Mouse (Mus musculus) embryonic facial prominence, embryonic 10.5 days (tissue): Measurements from ENCODE around the gene Ndrg3. TPM values are rescaled to one million over a fixed set of nuclear protein-coding genes. Genes with fewer than 3 reads are reported as not detected.
"Not testable (repeated sequence)": the region's sequence is repeated elsewhere in the genome, so short reads cannot be mapped to it uniquely, and the experiment has no call there.

Experiments
- DNase-seq: peaks from one replicate; pipeline ENCODE4 v3.0.0-alpha.2; 2017; ENCODE audit warnings: low spot score
- H3K27ac ChIP-seq: fragments of 300-500 bp; sonication (generic); replicated peaks from 2 replicates; pipeline ENCODE4 v1.5.1; 2016; ENCODE audit warnings: mild to moderate bottlenecking
- H3K27me3 ChIP-seq: fragments of 300-500 bp; sonication (generic); replicated peaks from 2 replicates; pipeline ENCODE4 v1.6.1; 2016; ENCODE audit warnings: low read depth, mild to moderate bottlenecking; ENCODE audit not compliant: poor library complexity, severe bottlenecking
- H3K36me3 ChIP-seq: fragments of 300-500 bp; sonication (generic); replicated peaks from 2 replicates; pipeline ENCODE4 v1.6.1; 2016; ENCODE audit warnings: mild to moderate bottlenecking, moderate library complexity
- H3K4me1 ChIP-seq: fragments of 300-500 bp; sonication (generic); 2 replicates; pipeline ENCODE4 v1.6.1; 2016
- H3K4me3 ChIP-seq: fragments of 300-500 bp; sonication (generic); 2 replicates; pipeline ENCODE4 v1.5.1; 2016; ENCODE audit warnings: mild to moderate bottlenecking, moderate library complexity
- H3K9me3 ChIP-seq: fragments of 300-500 bp; sonication (generic); 2 replicates; pipeline ENCODE4 v1.6.1; 2016; ENCODE audit warnings: mild to moderate bottlenecking
- WGBS: fragments of 180-500 bp; shearing (Covaris S2); methylation state at CpG from one replicate; pipeline ENCODE4 v1.1.7; 2016; 5-methylcytosine and 5-hydroxymethylcytosine counted together
- polyA plus RNA-seq: library from polyadenylated mRNA; unstranded; fragments of >200 nt; fragmentation: Nextera tagmentation; extraction: Ambion mirVana; gene quantifications from 2 replicates; pipeline ENCODE4 v1.2.1, GENCODE M21; 2016

The Ndrg3 gene
- polyA plus RNA-seq, 1 experiment from 2014 or later = 41.1 TPM

DNA sequence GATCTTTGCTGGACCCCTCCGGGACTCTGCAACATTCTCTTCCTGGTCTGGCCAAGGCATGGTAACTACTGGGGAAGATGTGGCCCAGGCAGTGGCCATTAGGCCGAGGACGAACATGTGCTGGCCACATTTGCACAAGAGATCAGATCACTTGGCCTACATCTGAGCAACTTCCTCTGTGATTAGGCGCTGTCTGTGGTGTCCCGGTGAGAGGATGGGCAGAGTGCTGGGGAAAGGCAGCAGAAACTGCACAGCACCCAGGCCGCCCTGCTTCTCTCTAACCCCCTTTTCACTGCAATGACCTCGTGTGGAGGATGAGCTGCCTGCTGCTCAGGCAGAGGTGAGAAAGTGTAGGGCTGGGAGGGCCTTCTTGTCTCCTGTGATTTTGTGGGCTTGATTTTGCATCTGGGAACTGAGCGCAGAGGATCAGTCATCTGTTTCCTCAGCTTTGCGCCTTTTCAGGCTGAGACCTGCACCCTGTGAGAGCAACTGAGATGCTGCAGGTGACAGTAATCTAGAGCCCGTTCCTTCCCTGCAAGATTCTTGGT lies 105.7 kb downstream of the Ndrg3 start:
- Histone ChIP-seq H3K9me3 (no peaks in the 10 kb centered on the region), H3K36me3 (no peaks in the 10 kb centered on the region), H3K27me3 (no peaks in the 10 kb centered on the region), H3K4me3 (no peak overlapping the region), H3K27ac (no peak overlapping the region), H3K4me1 (peaks cover 20% of the 10 kb centered on the region)
- WGBS = 72% methylated on average over 10 of the region's 10 CpGs
- DNase-seq = no peak

DNA sequence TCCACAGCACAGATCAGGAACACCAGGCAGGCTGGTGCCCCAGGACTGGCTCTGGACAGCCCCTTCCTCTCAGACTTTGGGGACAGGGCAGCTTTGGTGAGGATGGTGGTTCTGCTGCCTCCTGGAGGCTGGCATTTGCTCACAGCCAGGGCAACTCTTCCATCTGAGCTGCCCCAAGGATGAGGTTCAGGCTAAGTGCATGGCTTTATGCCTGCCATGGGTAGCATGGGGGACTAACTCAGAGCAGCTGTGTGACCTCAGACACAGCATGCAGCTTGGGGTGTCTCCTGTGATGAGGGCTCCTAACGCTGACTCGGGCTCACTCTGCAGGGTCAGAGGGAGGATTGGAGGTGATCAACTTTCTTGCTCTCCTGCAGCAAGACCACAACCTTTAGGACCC lies 106.2 kb downstream of the Ndrg3 start:
- H3K27ac ChIP-seq, H3K36me3 ChIP-seq, DNase-seq, H3K9me3 ChIP-seq, H3K4me3 ChIP-seq, H3K27me3 ChIP-seq: not testable (repeated sequence)
- peaks cover 20% of the 10 kb centered on the region for H3K4me1 ChIP-seq
- WGBS = 65% methylated on average over 2 of the region's 2 CpGs

DNA sequence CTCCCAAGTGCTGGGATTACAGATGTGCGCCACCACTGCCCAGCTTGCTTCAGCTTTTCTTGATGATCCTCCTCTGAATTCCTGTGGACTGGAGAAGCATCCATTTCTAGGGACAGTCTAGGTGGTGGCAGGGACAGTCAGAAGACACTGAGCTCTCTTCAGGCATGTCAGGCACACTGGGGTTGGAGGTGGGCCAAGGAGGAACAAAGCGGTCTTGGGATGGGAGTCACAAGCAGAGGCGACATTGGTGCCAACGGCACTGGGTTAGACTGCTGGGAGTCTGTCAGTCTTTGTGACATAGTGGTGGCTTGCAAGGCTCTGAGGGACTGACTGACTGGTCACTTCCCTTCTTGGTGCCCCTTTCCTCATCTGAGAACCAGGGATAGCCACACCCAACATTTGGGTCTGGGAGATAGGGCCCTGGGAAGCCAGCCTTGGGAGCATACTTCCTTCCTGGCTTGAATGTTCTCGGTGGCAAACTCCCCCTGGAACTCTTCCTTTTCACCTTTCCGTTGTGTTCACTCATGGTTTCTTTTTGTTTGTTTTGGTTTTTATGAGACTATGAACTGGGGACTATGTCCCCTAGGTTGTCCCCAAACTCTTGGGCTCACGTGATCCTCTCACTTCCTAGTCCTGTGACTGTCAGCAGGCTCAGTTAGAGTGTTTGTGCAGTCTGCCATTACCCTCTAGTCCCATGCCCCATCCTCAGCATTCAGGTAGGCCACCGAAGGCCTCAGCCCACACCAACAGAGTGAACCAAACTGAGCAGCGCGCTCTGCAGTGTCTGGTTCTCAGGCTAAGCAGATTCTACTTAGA lies 107.3 kb downstream of the Ndrg3 start:
- H3K36me3 ChIP-seq = no peaks in the 10 kb centered on the region
- peaks cover 20% of the 10 kb centered on the region for H3K4me1 ChIP-seq
- H3K4me3 ChIP-seq = no peak overlapping the region
- WGBS = 87% methylated on average over 10 of the region's 10 CpGs
- no peak overlapping the region for H3K27ac ChIP-seq
- no peak for DNase-seq
- H3K27me3 ChIP-seq = no peaks in the 10 kb centered on the region
- no peaks in the 10 kb centered on the region for H3K9me3 ChIP-seq

- no peak for DNase-seq
- no peak overlapping the region for H3K4me3 ChIP-seq
- 40% methylated on average over 10 of the region's 10 CpGs for WGBS
- no peaks in the 10 kb centered on the region for H3K36me3 ChIP-seq
- H3K9me3 ChIP-seq = no peaks in the 10 kb centered on the region
- peaks cover 20% of the 10 kb centered on the region for H3K4me1 ChIP-seq
- no peak overlapping the region; the same call in 1 of the 2 replicates for H3K27ac ChIP-seq
- no peaks in the 10 kb centered on the region for H3K27me3 ChIP-seq
Measured at GRCm38 (mm10) chr2:156882431-156883001, 109.3 kb downstream of the Ndrg3 start.

GRCm38 (mm10) chr2:156879541-156879940 lies 112.3 kb downstream of the Ndrg3 start:
- Histone ChIP-seq H3K9me3 (no peaks in the 10 kb centered on the region), H3K27me3 (no peaks in the 10 kb centered on the region), H3K27ac (no peak overlapping the region), H3K4me1 (0 out of 2 replicates have a peak, but pooled peaks cover 3% of the 10 kb centered on the region), H3K4me3 (no peak overlapping the region), H3K36me3 (peaks cover 14% of the 10 kb centered on the region)
- WGBS = 82% methylated on average over 3 of the region's 3 CpGs
- no peak for DNase-seq

- DNase-seq = no peak
- H3K27me3 ChIP-seq = no peaks in the 10 kb centered on the region
- peaks cover 32% of the 10 kb centered on the region for H3K36me3 ChIP-seq
- 64% methylated on average over 9 of the region's 9 CpGs for WGBS
- no peaks in the 10 kb centered on the region for H3K9me3 ChIP-seq
- no peak overlapping the region for H3K4me3 ChIP-seq
- no peak overlapping the region for H3K27ac ChIP-seq
- 0 out of 2 replicates have a peak, but pooled peaks cover 3% of the 10 kb centered on the region for H3K4me1 ChIP-seq
Measured at GRCm38 (mm10) chr2:156877726-156878125, 114.1 kb downstream of the Ndrg3 start.

Other genes with a start within 250 kb of the Ndrg3 start
- gene Myl9, start 216.6 kb downstream of the Ndrg3 start, polyA plus RNA-seq = 82.9 and 91.7 TPM in 2 replicates
- gene Tgif2, start 152.0 kb downstream of the Ndrg3 start, polyA plus RNA-seq = 112 and 114 TPM in 2 replicates
- gene 4930518I15Rik, start 134.1 kb downstream of the Ndrg3 start, polyA plus RNA-seq = 9.9 and 10.0 TPM in 2 replicates
- 174 and 187 TPM in 2 replicates for gene Rab5if, start 128.9 kb downstream of the Ndrg3 start, polyA plus RNA-seq
- gene Sla2, start 104.9 kb downstream of the Ndrg3 start, polyA plus RNA-seq = 0.29 and 0.49 TPM in 2 replicates
- 51.7 and 53.8 TPM in 2 replicates for gene Dsn1, start 15.1 kb upstream of the Ndrg3 start, polyA plus RNA-seq
- 4.5 and 4.7 TPM in 2 replicates for gene Soga1, start 87.2 kb upstream of the Ndrg3 start, polyA plus RNA-seq
- gene Tldc2, start 95.0 kb upstream of the Ndrg3 start, polyA plus RNA-seq = not detected in 2 replicates
- 26.7 and 27.8 TPM in 2 replicates for gene Samhd1, start 143.2 kb upstream of the Ndrg3 start, polyA plus RNA-seq
- 21.4 and 23.7 TPM in 2 replicates for gene Rbl1, start 212.5 kb upstream of the Ndrg3 start, polyA plus RNA-seq